Mouse (Mus musculus) lung, postnatal 36 days (tissue): ENCODE results near the gene Ccdc9b.

ENCODE experiments used
- DNase-seq: peaks from one replicate; pipeline ENCODE4 v3.0.0; 2022; ENCODE audit warnings: mixed read lengths

Ccdc9b gene

GRCm38 (mm10) chr2:118706436-118706835 is 56.0 kb downstream of the Ccdc9b start:
- DNase-seq: no peak
